Mouse (Mus musculus): Measurements from ENCODE around the gene Bnipl.

DNA sequence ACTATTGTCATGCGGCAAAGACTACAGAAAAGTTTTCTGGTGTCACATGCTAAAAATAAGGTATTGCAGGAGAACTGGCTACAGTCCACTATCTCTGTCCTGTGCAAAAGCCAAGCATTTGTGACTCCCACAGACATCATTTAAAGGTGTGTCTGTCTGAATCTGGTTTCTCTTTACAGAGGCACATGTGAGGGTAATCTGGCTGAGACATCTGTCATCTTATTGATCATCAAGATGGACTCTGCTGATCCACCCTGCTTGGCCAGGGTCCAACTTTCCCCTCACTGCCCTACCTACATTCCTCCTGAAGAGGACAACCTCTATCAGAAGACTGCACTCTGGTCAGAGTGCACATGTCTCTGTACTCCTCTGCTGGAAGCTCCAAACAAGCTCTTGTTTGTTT, 26.2 kb upstream of the Bnipl start:
- TF ChIP-seq CTCF (conservative IDR thresholded peaks at IDR 0.05; ENCODE audit: low read length) (no peak), NANOG (IDR thresholded peaks at IDR 0.05; ENCODE audit: borderline replicate concordance, low read length) (no peak)
